Mouse (Mus musculus) heart, postnatal 0 days (tissue): ENCODE measurements around the gene Cdk5rap1.

ENCODE experiments used
- CTCF ChIP-seq: IDR thresholded peaks from 2 replicates; pipeline ENCODE4 v1.5.1; 2016; ENCODE audit warnings: antibody characterized with exemption, control low read depth, low read depth
- EP300 ChIP-seq: IDR thresholded peaks from 2 replicates; pipeline ENCODE4 v1.6.1; 2016; ENCODE audit warnings: antibody characterized with exemption, low read depth

DNA sequence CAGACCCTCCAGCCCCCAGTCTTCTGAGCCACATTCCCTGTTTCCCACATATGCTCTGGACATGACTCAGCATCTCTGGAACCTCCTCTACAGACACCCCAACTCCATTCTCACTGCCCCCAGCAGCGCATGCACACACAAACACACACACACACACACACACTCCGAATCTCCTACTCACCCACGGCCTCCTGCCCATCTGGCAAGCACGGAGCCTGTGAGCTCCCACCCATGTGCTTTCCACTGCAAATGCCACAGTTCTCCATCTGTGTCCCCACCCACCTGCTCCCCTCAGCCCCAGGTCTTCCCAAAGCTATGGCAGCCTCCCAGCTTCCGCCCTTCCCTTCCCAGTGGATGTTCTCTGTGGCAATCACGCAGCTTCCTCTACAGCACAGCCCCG lies 6.3 kb upstream of the Cdk5rap1 start:
- TF ChIP-seq CTCF: no peak
- TF ChIP-seq EP300: no peak
